Mouse (Mus musculus): Measurements from ENCODE around the gene Ccr7.

Ccr7 gene

GRCm38 (mm10) chr11:99115940-99116339 lies 38.9 kb downstream of the Ccr7 start:
- no peak for DNase-seq (ENCODE audit: low spot score)

DNA sequence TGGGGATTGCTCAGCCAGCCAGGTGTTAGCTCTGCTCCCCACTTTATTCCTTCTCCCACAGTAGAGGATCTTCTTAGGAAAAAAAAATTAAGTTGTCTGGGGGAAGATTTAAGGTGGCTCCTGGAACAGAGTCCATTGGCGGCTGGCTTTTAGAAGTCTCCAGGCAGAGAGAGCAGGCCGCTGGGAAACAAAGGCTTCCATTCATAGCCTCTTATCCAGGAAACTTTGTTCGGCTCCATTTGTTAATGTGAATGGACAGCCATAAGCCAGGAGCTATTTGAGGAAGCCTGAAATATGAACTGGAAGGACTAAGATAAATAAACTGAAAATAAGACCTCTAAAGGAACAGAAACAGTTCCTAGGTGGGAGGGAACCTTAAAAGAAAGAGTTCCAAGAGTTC lies 41.8 kb downstream of the Ccr7 start:
- DNase-seq (ENCODE audit: low spot score), result no peak

GRCm38 (mm10) chr11:99112700-99113099 lies 42.2 kb downstream of the Ccr7 start:
- no peak for DNase-seq (ENCODE audit: low spot score)

DNA sequence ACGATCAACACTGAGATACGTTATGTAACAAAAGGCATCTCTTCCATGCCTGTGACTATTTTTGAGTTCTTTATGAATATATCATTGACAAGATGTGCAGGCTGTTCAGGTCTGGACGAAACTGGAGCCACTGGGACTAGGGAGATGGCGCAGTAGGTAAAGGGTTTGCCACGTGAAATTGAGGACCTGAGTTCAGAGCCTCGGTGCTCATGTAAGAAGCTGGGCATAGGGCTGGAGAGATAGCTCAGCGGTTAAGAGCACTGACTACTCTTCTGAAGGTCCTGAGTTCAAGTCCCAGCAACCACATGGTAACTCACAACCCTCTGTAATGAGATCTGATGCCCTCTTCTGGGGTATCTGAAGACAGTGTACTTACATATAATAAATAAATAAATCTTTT lies 43.2 kb downstream of the Ccr7 start:
- no peak for DNase-seq (ENCODE audit: low spot score)

DNA sequence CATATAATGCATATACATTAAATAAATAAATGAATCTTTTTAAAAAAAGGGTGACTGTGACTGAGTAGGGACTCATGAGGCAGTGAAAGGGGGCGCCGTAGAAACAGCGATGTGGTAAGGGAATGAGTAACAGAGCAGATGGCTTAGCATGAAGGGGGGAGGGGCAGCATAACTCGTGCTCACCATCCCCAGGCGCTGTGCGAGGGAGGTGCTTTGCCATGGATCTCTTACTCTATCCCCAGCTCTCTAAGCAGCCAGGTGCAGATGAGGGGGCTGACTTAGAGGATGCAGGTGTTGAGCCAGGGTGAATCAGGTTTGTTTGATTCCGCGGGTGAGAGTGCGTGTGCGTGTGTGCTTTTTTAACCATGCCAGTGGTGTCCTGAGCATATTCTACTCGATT lies 43.7 kb downstream of the Ccr7 start:
- DNase-seq (ENCODE audit: low spot score), result no peak

DNA sequence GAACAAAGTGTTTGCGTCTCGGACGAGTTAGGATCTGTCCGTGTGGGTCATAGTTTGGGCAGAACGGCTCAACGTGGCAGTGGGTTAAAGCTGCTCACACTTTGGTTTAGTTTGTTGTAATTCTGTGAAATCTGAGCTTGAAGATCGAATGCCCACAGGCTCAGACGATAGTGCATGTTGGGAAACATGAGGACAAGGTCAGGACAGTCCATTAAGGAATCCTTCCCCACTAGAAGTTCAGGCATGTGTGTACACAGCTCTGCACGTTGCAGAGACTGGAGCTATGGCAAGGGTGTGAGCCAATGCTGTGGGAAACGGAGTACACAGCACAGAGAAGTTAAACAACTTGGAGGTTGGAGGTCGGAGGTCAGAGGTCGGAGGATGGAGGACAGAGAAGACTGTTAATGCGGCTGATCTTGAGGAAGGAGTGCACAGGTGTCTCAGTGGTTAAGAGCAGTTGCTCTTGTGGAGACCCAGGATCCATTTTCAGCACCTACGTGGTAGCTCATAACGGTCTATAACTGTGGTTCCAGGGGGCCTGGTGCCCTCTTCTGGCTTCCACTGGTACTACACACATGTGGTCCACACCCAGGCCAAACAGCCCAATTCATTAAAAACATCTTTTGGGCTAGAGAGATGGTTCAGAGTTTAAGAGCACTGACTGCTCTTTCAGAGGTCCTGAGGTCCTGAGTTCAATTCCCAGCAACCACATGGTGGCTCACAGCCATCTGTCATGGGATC lies 44.3 kb downstream of the Ccr7 start:
- DNase-seq (ENCODE audit: low spot score), result no peak

DNA sequence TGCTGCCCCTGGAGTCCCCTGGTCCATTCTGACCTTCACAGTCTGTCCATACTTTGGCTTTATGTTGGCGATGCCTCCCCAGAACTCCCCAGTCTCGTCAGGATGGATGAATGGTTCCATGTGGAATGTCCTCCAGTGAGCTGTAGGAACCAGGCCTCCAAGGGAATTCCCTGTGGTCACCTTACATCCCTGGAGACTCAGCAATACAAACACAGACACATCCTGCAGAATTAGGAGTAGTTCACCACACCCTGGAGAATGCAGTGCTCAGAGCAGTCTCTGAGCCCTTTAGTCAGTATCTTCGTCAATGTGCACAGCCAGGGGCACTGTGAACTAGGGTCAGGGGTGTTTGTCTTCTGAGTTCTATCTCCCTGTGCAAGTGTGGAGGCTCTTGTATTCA lies 46.6 kb downstream of the Ccr7 start:
- no peak for DNase-seq (ENCODE audit: low spot score)

GRCm38 (mm10) chr11:99105981-99106726 lies 48.7 kb downstream of the Ccr7 start:
- no peak for DNase-seq (ENCODE audit: low spot score)

DNA sequence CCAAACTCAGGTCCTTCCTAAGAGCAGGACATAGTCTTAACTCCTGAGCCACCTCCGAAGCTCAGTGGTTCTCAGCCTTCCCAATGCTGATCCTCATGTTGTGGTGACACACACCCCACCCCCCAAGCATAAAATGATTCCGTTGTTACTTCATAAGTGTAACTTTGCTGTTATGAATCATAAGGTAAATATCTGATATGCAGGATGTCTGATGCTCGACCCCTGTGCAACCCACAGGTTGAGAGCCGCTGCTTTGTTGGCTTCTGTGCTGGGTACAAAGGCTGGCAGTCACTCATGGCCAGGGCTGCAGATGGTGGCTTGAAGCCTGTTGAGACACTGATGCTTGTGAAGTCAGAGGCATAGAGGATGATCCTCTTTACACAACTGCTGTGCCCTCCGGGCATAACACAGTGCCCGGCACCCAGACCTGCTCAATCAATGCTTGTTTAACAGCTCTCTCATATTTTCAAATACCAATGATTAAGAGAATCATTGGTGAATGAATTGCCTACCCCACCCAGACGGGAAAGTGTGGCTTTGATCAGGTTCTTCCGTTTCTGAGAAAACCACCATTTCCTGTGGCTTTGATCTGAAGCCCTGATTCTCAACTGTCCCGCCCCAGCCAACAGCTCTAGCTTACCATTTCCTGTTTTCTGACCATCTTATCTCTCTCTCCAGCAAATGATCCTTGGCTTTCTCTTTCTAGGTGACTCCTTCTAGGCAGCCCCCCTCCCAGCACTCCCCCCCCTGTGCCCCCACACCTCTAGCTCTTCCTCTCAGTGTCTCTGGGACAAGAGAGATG lies 50.1 kb downstream of the Ccr7 start:
- DNase-seq (ENCODE audit: low spot score), result no peak

DNA sequence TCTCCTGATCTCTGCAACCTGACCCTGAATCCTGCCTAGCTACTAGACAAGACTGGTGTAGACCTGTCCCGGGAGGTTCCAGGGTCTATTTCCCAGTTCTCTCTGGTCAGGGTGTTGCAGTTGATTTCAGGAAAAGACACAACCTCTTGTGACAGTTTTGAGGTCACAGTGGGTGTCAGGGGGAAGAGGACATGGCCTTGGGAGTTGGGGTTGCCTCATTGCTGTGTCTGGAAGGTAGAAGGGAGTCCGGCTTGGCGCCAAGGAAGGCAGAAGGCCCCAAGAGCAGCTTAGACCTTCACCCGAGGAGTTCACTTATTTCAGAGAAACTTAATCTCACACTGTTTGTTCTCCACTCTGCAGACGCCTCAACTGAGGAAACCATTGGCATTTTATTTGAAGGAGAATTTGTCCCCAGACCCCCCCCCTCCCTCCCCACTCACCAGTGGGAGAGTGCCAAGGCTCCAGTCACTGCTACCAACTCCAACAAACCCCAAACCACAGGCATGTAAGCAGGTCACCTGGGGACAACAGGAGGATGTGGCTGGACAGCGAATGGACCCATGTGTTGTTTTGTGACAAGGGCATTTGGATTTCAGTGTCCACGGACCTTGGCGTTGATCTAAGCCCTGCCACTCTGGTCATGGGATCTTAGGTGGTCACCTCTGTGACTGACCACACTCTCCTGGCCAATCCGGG lies 52.2 kb downstream of the Ccr7 start:
- no peak for DNase-seq (ENCODE audit: low spot score)

- DNase-seq (ENCODE audit: low spot score), result no peak
These were observed 53.2 kb downstream of the Ccr7 start for GRCm38 (mm10) chr11:99101693-99102092.

DNA sequence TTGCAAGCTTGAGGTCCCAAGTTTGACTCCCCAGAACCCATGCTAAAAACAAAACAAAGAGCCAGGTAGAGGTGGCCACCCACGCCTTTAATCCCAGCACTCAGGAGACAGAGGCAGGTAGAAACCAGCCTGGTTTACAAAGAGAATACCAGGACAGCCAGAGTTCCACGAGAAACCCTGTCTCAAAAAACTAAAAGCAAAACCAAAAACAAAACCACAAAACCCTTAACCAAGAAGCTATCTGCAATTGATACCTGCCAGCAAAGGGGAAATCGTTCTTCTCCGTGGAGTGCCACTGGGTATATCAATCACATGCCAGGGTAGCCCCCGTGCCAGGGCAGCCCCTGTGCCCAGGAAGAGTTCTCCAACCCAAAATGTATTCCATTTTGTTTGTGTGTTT lies 54.7 kb downstream of the Ccr7 start:
- no peak for DNase-seq (ENCODE audit: low spot score)

DNA sequence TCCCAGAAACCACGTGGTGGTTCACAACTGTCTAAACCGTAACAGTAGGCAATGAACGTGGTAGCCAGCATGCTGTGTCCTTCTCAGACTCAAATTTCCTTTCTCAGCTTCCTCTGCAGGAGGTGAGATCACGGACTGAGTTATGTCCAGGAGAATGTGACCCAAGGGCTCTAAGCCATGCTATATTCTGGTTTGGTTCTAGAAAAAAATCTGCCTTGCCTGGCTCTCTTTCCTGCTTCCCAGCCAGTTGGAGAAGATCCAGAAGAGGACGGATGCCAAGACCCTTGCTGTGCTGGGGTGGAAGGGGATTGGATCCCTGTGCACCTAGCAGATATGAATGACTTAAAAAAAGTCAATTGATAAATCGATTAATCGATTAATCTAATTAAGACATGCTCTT lies 55.4 kb downstream of the Ccr7 start:
- no peak for DNase-seq (ENCODE audit: low spot score)

DNA sequence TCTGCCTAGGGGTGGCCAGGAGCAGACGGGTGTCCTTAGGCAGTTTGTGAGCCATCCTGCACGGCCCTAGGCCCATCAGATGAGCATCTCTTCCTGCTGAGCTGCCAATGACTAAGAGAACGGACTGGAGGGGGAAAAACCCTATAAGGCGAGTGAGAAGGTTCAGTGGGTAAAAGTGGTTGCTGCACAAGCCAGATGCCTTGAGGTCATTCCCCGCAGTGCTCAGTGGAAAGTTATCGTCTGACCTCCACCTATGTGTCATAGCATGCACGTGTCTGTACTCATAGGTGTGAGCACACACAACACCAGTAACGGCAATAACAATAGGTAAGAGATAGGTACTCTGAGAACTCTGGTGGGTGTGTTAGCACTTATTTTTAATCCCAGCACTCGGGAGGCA lies 56.0 kb downstream of the Ccr7 start:
- DNase-seq (ENCODE audit: low spot score), result no peak

DNA sequence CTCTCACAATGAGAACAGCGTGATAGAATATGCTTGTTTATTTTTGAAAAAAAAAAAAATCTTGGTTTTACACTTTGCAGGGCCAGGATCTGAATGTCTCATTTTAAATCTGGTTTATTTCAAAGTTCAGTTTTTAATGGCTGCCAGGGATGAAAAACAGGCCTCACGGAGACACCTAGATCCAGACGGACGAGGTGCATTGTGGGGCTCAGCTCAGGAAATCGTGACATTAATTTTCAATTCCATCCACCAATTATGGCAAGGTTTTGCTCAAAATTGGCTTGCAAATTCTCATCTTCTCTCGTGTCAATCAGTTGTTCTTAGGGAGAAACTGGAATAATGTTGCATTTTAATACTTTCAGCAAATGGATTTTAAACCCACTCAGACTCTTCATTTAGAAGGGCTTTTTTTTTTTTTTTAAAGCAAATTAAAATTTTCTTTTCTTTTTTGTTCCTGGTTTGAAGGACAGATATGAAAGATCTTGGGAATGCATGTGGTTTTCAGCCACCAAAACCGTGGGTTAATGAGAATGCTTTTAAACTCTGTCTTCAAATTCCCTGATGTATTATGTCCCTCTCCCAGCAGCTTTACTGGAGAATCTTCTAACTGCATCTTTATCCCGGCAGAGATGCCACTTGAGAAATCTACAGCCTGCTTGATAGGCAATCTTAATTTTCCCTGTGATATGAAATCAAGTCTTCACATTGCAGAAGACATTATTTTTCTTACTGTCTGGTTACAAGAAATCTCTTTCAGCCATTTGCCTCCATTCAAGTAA lies 57.7 kb downstream of the Ccr7 start:
- DNase-seq (ENCODE audit: low spot score), result no peak

DNA sequence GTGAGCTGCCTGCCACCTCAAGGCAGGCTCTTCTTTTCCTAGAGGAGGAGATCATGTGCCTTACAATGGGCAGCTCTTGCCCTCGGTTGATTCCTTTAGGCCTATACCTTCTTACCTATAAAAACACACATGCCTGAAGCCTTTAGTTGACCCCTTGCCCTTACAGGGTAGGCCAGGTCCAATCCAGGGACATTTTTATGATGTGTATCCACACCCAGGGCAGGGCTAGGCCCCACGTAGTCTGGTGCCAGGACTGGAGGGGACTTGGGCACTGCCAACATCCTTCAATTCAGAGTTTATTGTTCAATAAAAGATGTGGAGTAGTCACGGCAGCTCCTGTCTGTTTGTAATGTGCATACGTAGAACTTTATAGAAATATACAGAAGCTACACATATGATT lies 58.5 kb downstream of the Ccr7 start:
- no peak for DNase-seq (ENCODE audit: low spot score)

GRCm38 (mm10) chr11:99095759-99096158 lies 59.1 kb downstream of the Ccr7 start:
- DNase-seq (ENCODE audit: low spot score), result no peak

- no peak for DNase-seq (ENCODE audit: low spot score)
These were observed 59.8 kb downstream of the Ccr7 start for GRCm38 (mm10) chr11:99094911-99095676.
